Mouse (Mus musculus) forebrain, postnatal 0 days (tissue): Measurements from ENCODE around the gene Btf3l4. TPM values are rescaled to one million over a fixed set of nuclear protein-coding genes. Genes with fewer than 3 reads are reported as not detected.

Source experiments
- ATAC-seq: fragments of 200-750 bp; cut with Nextera tagmentation; 2 replicates; pipeline ENCODE4 v1.8.0; 2017; ENCODE audit warnings: mild to moderate bottlenecking, moderate library complexity
- DNase-seq: peaks from one replicate; pipeline ENCODE4 v3.0.0-alpha.2; 2015
- H3K27ac ChIP-seq: fragments of 300-500 bp; sonication (generic); 2 replicates; pipeline ENCODE4 v1.5.1; 2014; ENCODE audit warnings: low read depth, mild to moderate bottlenecking, antibody characterized with exemption, low read length, moderate library complexity, mixed read lengths
- H3K27me3 ChIP-seq: fragments of 300-500 bp; sonication (generic); 2 replicates; pipeline ENCODE4 v1.6.1; 2014; ENCODE audit warnings: mild to moderate bottlenecking, low read length, mixed read lengths; ENCODE audit not compliant: insufficient read depth
- H3K36me3 ChIP-seq: fragments of 300-500 bp; sonication (generic); 2 replicates; pipeline ENCODE4 v1.6.1; 2014; ENCODE audit warnings: mild to moderate bottlenecking, moderate library complexity; ENCODE audit not compliant: insufficient read depth
- H3K4me1 ChIP-seq: fragments of 300-500 bp; sonication (generic); 2 replicates; pipeline ENCODE4 v1.6.1; 2014; ENCODE audit warnings: antibody characterized with exemption; ENCODE audit not compliant: insufficient read depth
- H3K4me2 ChIP-seq: fragments of 300-500 bp; sonication (generic); 2 replicates; pipeline ENCODE4 v1.6.1; 2014; ENCODE audit warnings: low read depth, mild to moderate bottlenecking, moderate library complexity
- H3K4me3 ChIP-seq: fragments of 300-500 bp; sonication (generic); 2 replicates; pipeline ENCODE4 v1.5.1; 2014; ENCODE audit warnings: low read depth, low read length, mixed read lengths
- H3K9ac ChIP-seq: fragments of 300-500 bp; sonication (generic); 2 replicates; pipeline ENCODE4 v1.6.1; 2014; ENCODE audit warnings: mild to moderate bottlenecking
- H3K9me3 ChIP-seq: fragments of 300-500 bp; sonication (generic); 2 replicates; pipeline ENCODE4 v1.6.1; 2016; ENCODE audit warnings: low read length
- CTCF ChIP-seq: sonication (generic); IDR thresholded peaks from 2 replicates; pipeline ENCODE4 v1.5.1; 2016; ENCODE audit warnings: antibody characterized with exemption, control low read depth, low read depth
- whole genome bisulfite sequencing: fragments of 180-500 bp; shearing (Covaris S2); extraction: QIAGEN DNeasy Blood & Tissue Kit; methylation state at CpG from one replicate; pipeline ENCODE4 v1.1.7; 2014; 5-methylcytosine and 5-hydroxymethylcytosine counted together
- polyA plus RNA-seq: library from polyadenylated mRNA; unstranded; fragments of >200 nt; fragmentation: Nextera tagmentation; extraction: Ambion mirVana; gene quantifications from 2 replicates; pipeline ENCODE4 v1.2.1, GENCODE M21; 2015
- total RNA-seq: library from RNA; depleted of rRNA; stranded (reverse); fragments of >200 nt; gene quantifications from 2 replicates; pipeline ENCODE4 v1.2.3, GENCODE M21; 2014

The Btf3l4 gene
- total and polyA plus RNA-seq, 2 experiments from 2014 or later = 164 to 186 TPM

DNA sequence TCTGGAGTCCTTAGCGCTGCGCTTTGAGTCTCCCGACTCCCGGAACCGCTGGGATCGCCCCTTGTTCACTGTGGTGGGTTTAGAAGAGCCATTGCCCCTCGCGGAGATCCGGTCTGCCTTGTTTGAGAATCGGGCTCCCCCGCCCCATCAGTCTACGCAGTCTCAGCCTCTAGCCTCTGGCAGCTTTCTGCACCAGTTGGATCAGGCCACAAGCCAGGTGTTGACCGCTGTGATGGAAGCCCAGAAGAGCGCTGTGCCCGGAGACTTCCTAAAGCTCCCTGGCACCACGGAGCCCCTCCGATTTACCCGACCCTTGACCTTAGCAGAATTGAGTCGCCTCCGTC, 15.1 kb upstream of the Btf3l4 start, which contains the start of gene A730015C16Rik:
TSS of gene A730015C16Rik (minus strand) at position 115 of the 344 bp plus-strand sequence.
- DNase-seq (peak; percentile 14), ATAC-seq (peak; percentile 16; the same call in 1 of the 2 replicates)
- 14% methylated on average over 20 of the region's 20 CpGs for WGBS
- H3K4me3 ChIP-seq = peak within 1 kb of the TSS; percentile 59
- peak within 1 kb of the TSS; percentile 85 for H3K27ac ChIP-seq
- TF ChIP-seq CTCF = no peak
- H3K9ac ChIP-seq = peak within 1 kb of the TSS; percentile 61
- H3K9me3 ChIP-seq = no peaks in the 10 kb centered on the region
- peak within 1 kb of the TSS; percentile 94 for H3K4me2 ChIP-seq
- H3K36me3 ChIP-seq = no peaks in the 10 kb centered on the region
- H3K27me3 ChIP-seq = no peaks in the 10 kb centered on the region
- H3K4me1 ChIP-seq = peaks cover 16% of the 10 kb centered on the region

DNA sequence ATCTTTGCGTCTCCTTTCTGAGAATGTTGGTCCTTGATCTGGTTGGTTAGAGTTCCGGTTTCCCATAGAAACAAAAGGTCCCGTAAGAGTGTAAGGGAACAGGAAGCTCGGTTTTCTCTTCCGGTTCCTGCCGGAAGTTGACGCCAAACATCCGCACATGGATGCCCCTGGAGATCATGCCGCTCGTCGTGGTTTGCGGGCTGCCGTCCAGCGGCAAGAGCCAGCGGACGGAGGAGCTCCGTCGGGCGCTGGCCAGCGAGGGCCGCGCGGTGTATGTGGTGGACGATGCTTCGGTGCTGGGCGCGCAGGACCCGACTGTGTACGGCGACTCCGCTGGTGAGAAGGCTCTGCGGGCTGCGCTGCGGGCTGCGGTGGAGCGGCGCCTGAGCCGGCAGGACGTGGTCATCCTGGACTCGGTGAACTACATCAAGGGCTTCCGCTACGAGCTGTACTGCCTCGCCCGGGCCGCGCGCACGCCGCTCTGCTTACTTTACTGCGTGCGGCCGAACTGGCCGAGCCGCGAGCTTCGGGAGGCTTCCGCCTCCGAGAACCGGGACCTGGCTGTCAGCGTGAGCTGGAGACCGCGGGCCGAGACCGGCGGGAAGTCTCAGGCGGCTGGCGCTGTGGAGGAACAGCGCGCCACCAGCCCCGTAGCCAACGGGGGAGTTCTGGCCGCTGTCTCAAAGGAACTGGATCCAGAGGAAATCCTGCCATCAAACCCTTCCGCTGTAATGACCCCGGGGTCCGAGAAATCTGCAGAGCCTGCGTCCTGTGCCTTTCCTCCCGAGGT, 14.5 kb upstream of the Btf3l4 start, which contains the start of gene Kti12:
TSS of gene Kti12 (plus strand) at position 71 of the 790 bp plus-strand sequence.
- peak within 1 kb of the TSS; percentile 61 for H3K9ac ChIP-seq
- peak within 1 kb of the TSS; percentile 85 for H3K27ac ChIP-seq
- H3K9me3 ChIP-seq = no peaks in the 10 kb centered on the region
- ATAC-seq (peak; percentile 97), DNase-seq (peak; percentile 88)
- H3K36me3 ChIP-seq = no peaks in the 10 kb centered on the region
- 1% methylated on average over 77 of the region's 77 CpGs for WGBS
- peaks cover 16% of the 10 kb centered on the region for H3K4me1 ChIP-seq
- H3K4me3 ChIP-seq = peak within 1 kb of the TSS; percentile 59
- peak within 1 kb of the TSS; percentile 94 for H3K4me2 ChIP-seq
- TF ChIP-seq CTCF = no peak
- H3K27me3 ChIP-seq = no peaks in the 10 kb centered on the region

DNA sequence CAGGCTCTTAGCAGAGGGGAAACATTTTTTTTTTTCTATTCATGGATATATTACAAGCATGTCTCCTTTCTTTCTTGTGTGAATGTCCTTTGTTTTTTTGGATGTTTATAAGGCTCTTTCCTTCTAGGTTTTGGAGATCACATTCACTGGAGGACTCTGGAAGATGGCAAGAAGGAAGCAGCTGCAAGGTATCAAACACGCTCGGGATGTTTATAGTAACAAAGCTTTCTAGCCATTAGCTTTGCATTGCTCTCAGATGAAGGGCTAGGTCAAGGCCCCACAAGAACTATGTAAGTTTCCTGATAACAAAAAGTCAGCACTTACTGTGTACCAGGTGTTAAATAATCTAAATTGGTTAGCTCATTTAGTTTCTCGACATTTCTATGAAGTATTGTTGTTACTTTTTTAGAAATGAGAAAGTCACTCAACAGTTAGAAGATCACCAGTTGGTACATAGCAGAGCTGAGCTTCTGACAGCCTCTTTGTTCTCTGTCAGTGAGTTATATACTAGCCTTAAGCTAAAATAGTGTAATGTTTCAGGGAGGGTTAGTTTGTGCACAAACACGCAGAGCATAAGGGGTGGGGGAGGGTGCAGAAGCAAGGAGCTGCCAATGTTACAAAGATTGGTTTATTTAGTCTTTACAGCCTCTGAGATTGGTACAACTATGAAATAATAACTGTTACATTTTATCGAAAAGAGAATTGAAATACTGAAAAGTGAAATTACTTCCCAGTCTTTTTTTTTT, 12.6 kb upstream of the Btf3l4 start:
- H3K4me2 ChIP-seq = no peak overlapping the region
- peaks cover 16% of the 10 kb centered on the region for H3K4me1 ChIP-seq
- H3K9ac ChIP-seq = no peak overlapping the region
- 89% methylated on average over 5 of the region's 5 CpGs for WGBS
- no peaks in the 10 kb centered on the region for H3K36me3 ChIP-seq
- ATAC-seq = no peak
- H3K4me3 ChIP-seq = no peak overlapping the region
- DNase-seq = no peak
- no peaks in the 10 kb centered on the region for H3K9me3 ChIP-seq
- H3K27ac ChIP-seq = no peak overlapping the region
- TF ChIP-seq CTCF = no peak
- no peaks in the 10 kb centered on the region for H3K27me3 ChIP-seq

DNA sequence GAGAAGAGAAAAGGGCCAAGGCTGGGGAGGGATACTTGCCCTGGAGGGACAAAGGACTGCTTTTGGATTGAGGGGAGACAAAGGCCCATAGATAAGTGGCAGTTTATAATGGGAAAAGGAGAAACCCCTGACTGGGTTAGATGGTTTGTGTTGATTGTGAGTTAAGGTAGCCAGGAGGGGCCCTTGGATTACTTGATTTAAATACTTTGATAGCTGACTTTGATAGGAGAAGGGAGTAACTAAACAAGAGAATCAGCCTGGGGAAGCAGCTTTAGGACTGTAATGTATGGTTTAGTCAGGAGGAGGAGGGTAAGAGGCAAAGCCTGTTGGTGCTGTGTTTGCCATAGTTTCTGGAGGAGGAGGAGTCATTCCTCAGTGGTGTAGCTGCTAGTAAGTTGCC, 9.9 kb upstream of the Btf3l4 start:
- no peak for ATAC-seq

DNA sequence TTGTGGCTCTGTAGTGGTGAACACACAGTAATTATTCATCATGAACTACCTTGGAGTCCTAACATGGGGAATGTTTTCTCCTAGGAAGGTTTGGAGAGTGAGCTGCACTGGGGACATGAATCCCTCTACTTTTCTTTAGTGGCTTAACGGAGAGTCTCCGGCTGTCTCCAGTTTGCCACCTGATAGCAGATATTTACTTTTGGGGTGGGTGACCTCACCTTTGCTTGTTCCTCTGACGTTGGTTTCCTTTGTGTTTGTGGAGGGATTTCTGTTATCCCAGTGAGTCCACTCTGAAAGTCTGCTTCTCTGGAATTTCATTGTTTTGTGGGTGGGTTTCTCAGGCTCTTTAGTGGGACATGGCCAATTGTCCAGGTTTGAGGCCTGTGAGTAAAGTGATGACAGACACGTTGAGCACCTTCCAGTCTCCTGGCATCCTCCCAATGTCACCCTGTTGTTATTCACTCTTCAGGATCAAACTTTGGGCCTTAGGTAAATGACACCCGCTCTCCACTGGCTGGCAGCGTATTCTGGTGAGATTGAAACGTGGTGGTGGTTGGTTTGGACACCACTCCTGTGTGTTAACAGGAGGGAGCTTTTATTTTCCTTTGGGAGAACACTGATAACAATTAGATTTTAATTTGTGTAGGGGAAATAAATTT, 8.6 kb upstream of the Btf3l4 start:
- Histone ChIP-seq H3K9me3 (no peaks in the 10 kb centered on the region), H3K27me3 (no peaks in the 10 kb centered on the region), H3K4me1 (peaks cover 2% of the 10 kb centered on the region), H3K4me3 (no peak overlapping the region), H3K9ac (no peak overlapping the region), H3K4me2 (no peak overlapping the region), H3K27ac (no peak overlapping the region), H3K36me3 (no peaks in the 10 kb centered on the region)
- DNase-seq (no peak), ATAC-seq (no peak)
- no peak for TF ChIP-seq CTCF
- 87% methylated on average over 7 of the region's 7 CpGs for WGBS

More for the DNA sequence above, 9.9 kb upstream of the Btf3l4 start:
- Histone ChIP-seq H3K36me3 (no peaks in the 10 kb centered on the region), H3K4me3 (no peak overlapping the region), H3K9me3 (no peaks in the 10 kb centered on the region), H3K4me1 (peaks cover 4% of the 10 kb centered on the region), H3K27me3 (no peaks in the 10 kb centered on the region), H3K4me2 (no peak overlapping the region), H3K27ac (no peak overlapping the region), H3K9ac (no peak overlapping the region)
- TF ChIP-seq CTCF = no peak
- DNase-seq = no peak

DNA sequence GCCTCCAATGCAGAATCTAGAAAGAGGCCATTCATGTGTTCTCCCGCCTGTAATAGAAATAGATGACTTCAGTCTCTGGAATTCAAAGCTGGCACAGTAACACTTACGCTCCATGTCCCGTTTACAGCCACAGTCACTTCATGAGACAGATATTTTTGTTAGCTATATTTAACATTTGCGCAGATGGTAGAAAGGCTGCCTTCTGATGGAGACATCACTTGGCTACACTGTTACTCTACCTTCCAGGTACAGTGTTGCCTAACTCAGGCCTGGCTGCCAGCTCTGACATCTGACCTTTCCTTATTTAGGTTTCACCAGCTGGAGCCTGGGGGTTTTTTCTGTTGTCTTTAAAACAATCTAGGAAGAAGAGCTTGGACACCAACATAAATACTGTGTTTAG, 4.6 kb upstream of the Btf3l4 start:
- Histone ChIP-seq H3K27ac (no peak overlapping the region), H3K4me2 (no peak overlapping the region), H3K27me3 (no peaks in the 10 kb centered on the region), H3K4me1 (peaks cover 6% of the 10 kb centered on the region; the same call in 1 of the 2 replicates), H3K4me3 (no peak overlapping the region), H3K9me3 (no peaks in the 10 kb centered on the region), H3K36me3 (no peaks in the 10 kb centered on the region), H3K9ac (no peak overlapping the region)
- no peak for DNase-seq
- ATAC-seq = no peak
- WGBS = 77% methylated on average over 4 of the region's 4 CpGs
- TF ChIP-seq CTCF = no peak

DNA sequence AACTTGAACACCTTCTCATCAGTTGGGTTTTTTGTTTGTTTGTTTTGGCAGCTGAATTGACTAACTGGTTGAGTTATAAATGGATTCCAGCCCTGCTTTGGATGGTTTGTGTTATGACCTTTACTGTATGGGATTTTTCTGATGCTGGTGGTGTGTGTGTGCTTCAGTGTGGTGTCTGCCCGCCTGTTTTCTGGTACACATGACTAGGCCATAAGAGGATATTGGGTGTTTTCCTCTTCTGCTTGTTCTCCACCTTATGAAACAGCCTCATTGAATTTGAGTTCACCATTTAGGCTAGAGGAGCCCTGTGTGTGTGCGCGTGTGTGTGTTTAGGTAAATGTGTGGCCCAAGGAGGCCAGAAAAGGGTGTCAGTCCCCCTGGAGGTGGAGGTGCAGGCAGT, 2.1 kb upstream of the Btf3l4 start:
- no peaks in the 10 kb centered on the region for H3K9me3 ChIP-seq
- H3K4me2 ChIP-seq = peak overlapping the region; percentile 69
- H3K27ac ChIP-seq = peak overlapping the region; percentile 99; the same call in 1 of the 2 replicates
- DNase-seq (no peak), ATAC-seq (no peak)
- peak overlapping the region; percentile 100 for H3K9ac ChIP-seq
- H3K4me3 ChIP-seq = peak overlapping the region; percentile 98
- H3K27me3 ChIP-seq = no peaks in the 10 kb centered on the region
- WGBS = 58% methylated on average over 3 of the region's 3 CpGs
- peaks cover 15% of the 10 kb centered on the region; the same call in 1 of the 2 replicates for H3K4me1 ChIP-seq
- no peaks in the 10 kb centered on the region for H3K36me3 ChIP-seq
- TF ChIP-seq CTCF = no peak
